Mouse (Mus musculus) c-Kit-positive CD71-positive TER-119-positive erythroid progenitor cells, embryonic 14.5 days (primary cell): ENCODE measurements at regions not wholly inside any gene's neighbourhood (a gene's known extent, or its start where the extent isn't known, plus 50 kb on each side); places are given as distances from the start of the nearest gene placed in this dataset.

Source experiments
- DNase-seq: peaks from one replicate; pipeline ENCODE4 v3.0.0-alpha.2; 2013; ENCODE audit warnings: low spot score

GRCm38 (mm10) chr10:91583204-91583603 lies 402.1 kb upstream of the Tmpo start:
- DNase-seq: no peak

- no peak for DNase-seq
Measured at GRCm38 (mm10) chr10:91580959-91581358, 399.8 kb upstream of the Tmpo start.

GRCm38 (mm10) chr10:91575323-91576064 lies 394.4 kb upstream of the Tmpo start:
- no peak for DNase-seq

GRCm38 (mm10) chr10:91572796-91573195 lies 391.7 kb upstream of the Tmpo start:
- DNase-seq: no peak

DNA sequence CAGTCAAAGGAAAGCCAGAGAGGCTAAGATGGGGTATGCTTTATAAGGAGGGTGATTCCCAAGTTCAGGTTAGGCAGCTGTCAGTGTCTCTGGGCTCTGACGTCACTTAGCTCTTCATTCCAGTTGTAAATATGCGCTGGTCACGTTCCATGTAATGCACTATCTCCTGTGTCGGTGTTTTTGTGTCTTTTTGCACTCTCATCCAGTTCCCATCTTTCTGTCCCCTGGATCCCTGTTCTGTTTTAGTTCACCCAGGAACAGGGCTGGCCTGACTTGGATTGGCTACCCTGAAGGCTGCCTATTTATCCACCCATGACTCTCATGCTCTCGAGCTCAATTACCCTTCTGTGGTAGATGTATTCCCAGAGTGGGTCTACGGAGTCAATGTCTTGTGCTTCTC lies 387.9 kb upstream of the Tmpo start:
- DNase-seq: no peak

DNA sequence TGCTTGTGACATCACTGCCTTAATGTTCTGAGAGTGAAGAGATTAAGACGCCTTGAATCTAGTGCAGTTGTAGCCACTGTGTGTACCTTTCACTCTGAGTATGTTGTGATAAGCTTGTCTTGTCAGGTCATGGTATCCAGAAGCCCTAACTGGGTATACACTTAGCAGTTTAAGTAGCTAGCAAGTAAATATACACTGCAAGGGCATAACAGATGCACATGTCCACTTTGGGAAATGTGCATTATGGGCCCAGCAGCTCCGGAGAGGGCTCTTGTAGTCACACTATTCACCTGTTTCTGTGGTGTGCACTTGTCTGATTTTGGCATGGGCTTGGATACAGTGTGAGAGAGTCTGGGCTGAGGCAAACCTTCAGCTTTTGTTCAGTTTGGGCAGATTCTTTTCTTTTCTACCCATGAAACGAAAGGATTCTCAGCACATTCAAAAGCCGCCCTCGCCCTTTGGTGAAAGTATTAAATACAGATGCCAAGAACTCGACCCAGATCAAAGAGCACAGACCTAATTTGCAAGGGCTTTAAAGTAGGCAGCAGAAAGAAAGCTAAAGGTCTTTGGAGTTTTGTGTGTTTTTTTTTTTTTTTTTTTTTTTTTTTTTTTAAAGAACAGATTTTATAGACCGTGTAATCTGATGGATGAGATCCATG lies 385.1 kb upstream of the Tmpo start:
- no peak for DNase-seq

DNA sequence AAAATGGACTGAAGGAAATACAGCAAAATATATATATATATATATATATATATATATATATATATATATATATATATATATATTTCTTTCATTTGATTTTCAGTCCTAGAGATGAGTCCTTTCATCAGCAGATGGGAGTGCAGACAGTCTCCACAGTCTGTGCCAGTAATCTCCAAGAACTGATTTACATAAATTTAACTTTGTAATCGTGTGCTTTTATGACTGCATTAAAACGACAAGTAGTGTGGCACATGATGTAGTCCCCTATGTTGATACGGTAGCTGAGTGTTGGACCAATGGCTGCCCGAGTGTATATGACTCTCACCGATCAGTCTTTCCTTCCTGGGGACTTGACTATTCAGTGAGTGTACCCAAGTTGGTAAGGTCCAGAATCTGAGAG lies 378.2 kb upstream of the Tmpo start:
- no peak for DNase-seq

DNA sequence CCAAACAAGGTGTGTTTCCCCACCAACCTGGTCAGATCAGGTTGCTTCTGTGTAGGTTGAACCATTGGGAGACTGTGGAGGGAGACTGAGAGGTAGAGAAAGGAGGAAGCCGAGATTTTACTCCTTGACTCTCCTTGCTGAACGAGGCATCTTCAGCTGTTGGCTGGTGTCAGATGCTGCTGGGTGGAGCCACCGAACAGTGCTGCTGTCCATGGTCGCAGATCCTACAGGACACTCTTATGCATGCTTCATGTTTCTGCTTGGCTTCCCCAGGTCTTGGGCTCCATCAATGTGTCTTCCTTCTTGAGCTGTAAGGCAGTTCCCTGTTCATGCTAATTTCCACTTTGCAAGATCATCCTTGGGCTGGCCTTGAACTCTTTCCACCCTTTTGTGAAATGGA lies 367.0 kb upstream of the Tmpo start:
- no peak for DNase-seq

- DNase-seq: no peak
Measured at GRCm38 (mm10) chr10:91546140-91546539, 365.0 kb upstream of the Tmpo start.

DNA sequence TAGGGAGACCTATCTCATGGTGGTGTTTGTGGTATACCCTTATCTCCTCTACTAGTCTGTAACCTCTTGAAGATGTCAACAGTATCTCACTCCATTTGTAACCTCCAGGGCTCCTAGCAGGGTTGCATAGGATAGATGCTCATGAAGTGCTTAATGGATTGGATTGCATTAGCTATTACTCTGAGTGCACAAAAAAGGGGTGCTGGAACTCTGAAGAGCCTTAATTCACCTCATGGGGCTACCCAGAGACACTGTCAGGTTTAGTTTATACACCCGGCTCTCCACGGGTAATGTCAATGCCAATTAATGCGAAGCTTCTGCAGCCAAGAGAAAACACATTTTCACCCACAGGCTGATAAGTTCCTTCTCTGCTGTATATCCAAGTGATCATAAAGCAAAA lies 364.3 kb upstream of the Tmpo start:
- no peak for DNase-seq

DNA sequence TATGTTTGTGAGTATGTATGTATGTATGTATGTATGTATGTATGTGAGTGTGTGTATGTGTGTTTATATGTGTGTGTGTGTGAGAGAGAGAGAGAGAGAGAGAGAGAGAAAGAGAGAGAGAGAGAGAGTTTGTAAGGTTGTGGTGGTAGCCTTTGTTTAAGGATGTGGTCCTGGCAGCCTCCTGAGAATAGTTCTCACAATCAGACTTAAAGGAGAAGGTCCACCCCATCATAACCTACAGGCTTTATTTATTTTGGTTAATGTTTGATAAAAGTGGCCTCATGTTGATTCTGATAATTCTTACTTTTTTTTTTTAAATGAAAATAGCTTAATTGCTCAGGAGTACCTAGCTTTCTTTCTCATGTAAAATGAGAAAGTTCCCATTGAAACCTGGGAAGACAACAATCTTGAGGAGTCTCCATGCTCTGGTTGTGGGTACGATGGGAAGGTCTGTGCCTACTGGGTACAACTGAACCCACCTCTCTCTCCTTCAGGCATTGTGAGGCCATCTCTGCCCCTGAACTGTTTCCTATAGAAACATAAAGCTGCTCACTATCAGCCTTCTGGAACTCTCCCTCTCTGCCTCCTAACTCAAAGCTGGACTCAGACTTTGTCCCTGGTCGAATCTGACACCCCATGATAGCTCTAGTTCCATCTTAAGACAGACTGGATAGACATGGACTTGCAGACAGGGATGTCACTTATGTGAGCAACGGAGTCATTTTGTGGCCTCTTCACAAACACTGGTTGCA lies 362.2 kb upstream of the Tmpo start:
- no peak for DNase-seq

DNA sequence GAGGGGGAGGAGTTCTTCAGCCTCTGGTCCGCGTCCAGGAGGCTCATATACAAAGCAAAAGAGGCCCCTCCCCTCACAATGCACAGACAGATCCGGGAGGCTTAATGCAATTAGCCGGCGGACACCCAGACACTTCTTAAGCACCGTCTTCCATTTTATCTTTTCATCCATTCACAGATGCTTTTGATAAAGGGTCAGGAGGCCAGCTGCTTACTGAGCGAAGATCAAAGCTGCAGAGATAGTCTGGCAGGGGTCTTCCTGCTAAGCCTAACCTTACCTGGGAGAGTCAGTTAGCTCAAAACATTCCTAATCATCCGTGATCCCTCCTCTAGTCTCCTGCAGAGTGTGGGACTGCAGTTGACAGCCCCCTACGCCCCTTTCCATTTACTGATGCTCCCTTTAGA lies 361.1 kb upstream of the Tmpo start:
- no peak for DNase-seq

GRCm38 (mm10) chr10:91537241-91537640 lies 356.1 kb upstream of the Tmpo start:
- no peak for DNase-seq

GRCm38 (mm10) chr10:91535392-91535791 lies 354.3 kb upstream of the Tmpo start:
- no peak for DNase-seq

- no peak for DNase-seq
Measured at GRCm38 (mm10) chr10:91528305-91528704, 347.2 kb upstream of the Tmpo start.

DNA sequence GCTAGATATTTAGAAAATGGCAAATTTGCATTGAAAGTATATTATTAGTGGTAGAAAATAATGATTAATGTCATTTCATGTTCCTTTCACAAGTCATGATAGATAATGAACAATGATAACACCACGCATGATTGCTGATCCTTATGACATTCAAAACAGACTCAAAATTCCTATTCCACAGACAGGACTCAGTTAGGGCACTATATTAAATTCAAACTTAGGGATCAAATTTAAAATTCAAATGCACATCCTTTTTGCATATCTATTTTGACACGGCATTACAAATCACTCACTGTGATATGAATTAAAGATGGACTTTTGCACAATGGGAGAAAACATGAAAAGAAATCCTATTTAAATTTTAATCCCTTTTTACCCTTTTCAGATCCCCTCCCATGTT lies 340.1 kb upstream of the Tmpo start:
- no peak for DNase-seq

DNA sequence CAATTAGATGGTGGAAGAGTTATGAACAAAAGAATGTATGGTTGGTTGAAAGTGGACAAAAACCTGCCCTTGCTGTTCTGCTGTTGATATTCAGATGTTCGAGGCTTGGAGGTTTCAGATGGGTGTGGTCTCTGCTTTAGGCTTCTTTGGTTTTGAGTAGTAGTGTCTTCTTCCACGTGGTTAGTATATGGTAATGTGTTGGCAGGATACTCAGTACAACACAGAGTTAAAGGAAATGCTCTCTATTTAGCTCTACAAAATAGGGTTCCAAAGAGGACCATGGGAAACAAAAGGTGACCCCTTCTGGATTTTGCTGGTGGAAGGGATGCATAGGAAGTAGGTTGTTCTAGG lies 333.9 kb upstream of the Tmpo start:
- DNase-seq: no peak

GRCm38 (mm10) chr10:91514163-91515020 lies 333.3 kb upstream of the Tmpo start:
- DNase-seq: no peak

GRCm38 (mm10) chr10:91507038-91507437 lies 325.9 kb upstream of the Tmpo start:
- DNase-seq: no peak

DNA sequence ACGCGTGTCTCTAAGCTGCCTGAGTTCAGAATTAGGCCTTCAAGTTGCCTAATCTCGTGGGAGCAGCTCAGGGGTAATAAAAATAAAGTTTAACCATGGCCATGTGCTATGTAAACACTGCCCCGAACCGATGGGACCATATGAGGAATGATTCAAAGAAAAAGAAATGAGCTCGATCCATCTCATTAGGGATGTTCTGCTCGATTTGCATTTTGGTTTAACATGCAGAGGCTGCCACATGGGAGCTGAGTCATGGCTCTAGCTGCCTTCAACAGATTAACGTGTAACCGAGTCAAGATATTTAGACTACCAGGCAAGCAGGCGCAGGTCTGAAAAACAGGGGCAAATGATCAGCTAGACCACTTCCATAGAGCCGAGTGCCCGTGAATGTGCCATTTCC lies 323.8 kb upstream of the Tmpo start:
- DNase-seq: no peak

- DNase-seq: no peak
Measured at GRCm38 (mm10) chr10:91498543-91498942, 317.4 kb upstream of the Tmpo start.

DNA sequence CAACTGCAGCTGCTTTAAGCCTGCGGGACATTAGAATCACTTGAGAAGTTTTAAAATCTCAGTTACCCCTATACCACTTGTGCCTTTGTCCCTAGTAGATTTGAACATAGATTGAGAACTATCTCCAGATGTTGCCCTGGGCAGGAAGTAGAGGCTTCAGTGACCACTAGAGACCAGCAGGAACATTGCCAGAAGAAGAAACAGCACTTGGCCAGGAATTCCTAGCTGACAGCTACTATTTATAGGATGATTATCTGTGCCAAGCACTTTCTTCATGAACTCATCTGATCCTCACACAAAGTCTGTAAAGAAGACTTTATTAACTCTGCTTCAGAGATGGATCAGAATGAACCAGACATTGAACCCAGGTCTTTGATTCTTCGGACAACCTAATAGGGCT lies 283.6 kb upstream of the Tmpo start:
- no peak for DNase-seq
